Mouse (Mus musculus): ENCODE results near the gene Ccdc194. TPM values are rescaled to one million over a fixed set of nuclear protein-coding genes. Genes with fewer than 3 reads are reported as not detected.
A peak's percentile ranks its signal among the peaks of the same experiment; 100 is the strongest.

Ccdc194 gene
- total and polyA plus RNA-seq, 2 experiments from 2014 or later, result 0.16 to 0.48 TPM

DNA sequence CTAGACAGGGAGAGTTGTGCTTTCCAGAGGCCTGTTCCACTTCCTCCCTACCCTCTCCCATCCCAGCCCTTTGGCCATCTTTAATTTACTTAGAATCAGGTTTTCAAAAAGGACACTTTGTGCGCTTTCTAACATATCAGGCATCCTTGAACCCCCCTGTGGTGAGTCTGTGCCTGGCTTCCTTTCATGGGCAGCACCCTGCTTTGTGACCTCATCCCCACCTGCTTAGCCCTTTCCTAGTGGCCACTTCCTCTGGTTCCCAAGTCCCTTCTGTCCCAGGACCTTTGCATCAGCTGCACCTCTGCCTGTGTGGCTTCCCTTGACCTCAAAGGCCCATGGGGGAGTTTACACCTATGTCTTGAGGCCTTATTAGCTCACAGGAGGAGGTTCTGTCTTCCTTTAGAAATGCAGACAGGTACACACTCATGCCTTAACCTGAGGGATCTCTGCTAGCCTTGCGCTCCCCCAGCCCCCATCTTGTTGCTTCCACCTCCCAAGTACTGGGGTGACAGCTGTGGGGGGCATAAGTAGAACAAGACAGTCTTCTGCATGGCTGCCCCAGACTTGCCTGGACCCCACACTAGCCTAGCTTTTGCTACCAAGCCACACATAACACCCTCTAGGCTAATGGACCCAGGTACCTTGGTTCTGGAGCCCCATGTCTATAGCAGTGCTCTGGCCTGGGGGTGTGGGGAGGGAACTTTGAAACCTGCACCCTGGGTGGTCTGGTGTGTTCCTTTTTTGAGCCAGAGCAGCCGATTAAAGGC, 55.2 kb downstream of the Ccdc194 start:
- Histone ChIP-seq H3K9me3 (ENCODE audit: low read length) (no peaks in the 10 kb centered on the region), H3K36me3 (ENCODE audit: insufficient read depth) (peaks cover 39% of the 10 kb centered on the region), H3K9ac (peak overlapping the region; percentile 77), H3K4me2 (ENCODE audit: low read depth) (peak overlapping the region; percentile 86), H3K4me3 (ENCODE audit: low read depth, low read length) (peak overlapping the region; percentile 75), H3K4me1 (ENCODE audit: insufficient read depth) (peaks cover 15% of the 10 kb centered on the region), H3K27ac (ENCODE audit: low read depth, low read length) (peak overlapping the region; percentile 90), H3K27me3 (ENCODE audit: insufficient read depth, low read length) (no peaks in the 10 kb centered on the region)
- DNase-seq, result no peak
- 78% methylated on average over 3 of the region's 3 CpGs for WGBS
- no peak for TF ChIP-seq CTCF (IDR thresholded peaks at IDR 0.05; ENCODE audit: low read depth)
- no peak for ATAC-seq

Other genes with a start within 250 kb of the Ccdc194 start
- gene Use1, start 158.9 kb downstream of the Ccdc194 start, total RNA-seq (2014; rRNA removed), result 148 and 195 TPM in 2 replicates
- 124 and 140 TPM in 2 replicates for gene Use1, start 158.9 kb downstream of the Ccdc194 start, polyA plus RNA-seq (2015; fragmentation: Nextera tagmentation; extraction: Ambion mirVana)
- 14.3 and 16.2 TPM in 2 replicates for gene Ocel1, start 154.4 kb downstream of the Ccdc194 start, total RNA-seq (2014; rRNA removed)
- gene Ocel1, start 154.4 kb downstream of the Ccdc194 start, polyA plus RNA-seq (2015; fragmentation: Nextera tagmentation; extraction: Ambion mirVana), result 5.2 and 6.6 TPM in 2 replicates
- gene Nr2f6, start 143.8 kb downstream of the Ccdc194 start, total RNA-seq (2014; rRNA removed), result 59.0 and 63.9 TPM in 2 replicates
- 26.0 and 28.9 TPM in 2 replicates for gene Nr2f6, start 143.8 kb downstream of the Ccdc194 start, polyA plus RNA-seq (2015; fragmentation: Nextera tagmentation; extraction: Ambion mirVana)
- 3.5 and 5.6 TPM in 2 replicates for gene Ushbp1, start 129.9 kb downstream of the Ccdc194 start, total RNA-seq (2014; rRNA removed)
- 4.2 and 4.5 TPM in 2 replicates for gene Ushbp1, start 129.9 kb downstream of the Ccdc194 start, polyA plus RNA-seq (2015; fragmentation: Nextera tagmentation; extraction: Ambion mirVana)
- gene Babam1, start 128.8 kb downstream of the Ccdc194 start, total RNA-seq (2014; rRNA removed), result 87.2 and 94.0 TPM in 2 replicates
- gene Babam1, start 128.8 kb downstream of the Ccdc194 start, polyA plus RNA-seq (2015; fragmentation: Nextera tagmentation; extraction: Ambion mirVana), result 98.9 and 107 TPM in 2 replicates
- 0.81 and 2.8 TPM in 2 replicates for gene Ankle1, start 119.7 kb downstream of the Ccdc194 start, total RNA-seq (2014; rRNA removed)
- gene Ankle1, start 119.7 kb downstream of the Ccdc194 start, polyA plus RNA-seq (2015; fragmentation: Nextera tagmentation; extraction: Ambion mirVana), result 0.97 and 2.3 TPM in 2 replicates
- gene Abhd8, start 62.1 kb downstream of the Ccdc194 start, total RNA-seq (2014; rRNA removed), result 187 and 210 TPM in 2 replicates
- 168 and 169 TPM in 2 replicates for gene Abhd8, start 62.1 kb downstream of the Ccdc194 start, polyA plus RNA-seq (2015; fragmentation: Nextera tagmentation; extraction: Ambion mirVana)
- gene Mrpl34, start 60.8 kb downstream of the Ccdc194 start, total RNA-seq (2014; rRNA removed), result 75.0 and 80.5 TPM in 2 replicates
- gene Mrpl34, start 60.8 kb downstream of the Ccdc194 start, polyA plus RNA-seq (2015; fragmentation: Nextera tagmentation; extraction: Ambion mirVana), result 145 and 184 TPM in 2 replicates
- 179 and 184 TPM in 2 replicates for gene Dda1, start 56.5 kb downstream of the Ccdc194 start, total RNA-seq (2014; rRNA removed)
- 274 and 283 TPM in 2 replicates for gene Dda1, start 56.5 kb downstream of the Ccdc194 start, polyA plus RNA-seq (2015; fragmentation: Nextera tagmentation; extraction: Ambion mirVana)
- 76.5 and 82.2 TPM in 2 replicates for gene Ano8, start 39.7 kb downstream of the Ccdc194 start, total RNA-seq (2014; rRNA removed)
- gene Ano8, start 39.7 kb downstream of the Ccdc194 start, polyA plus RNA-seq (2015; fragmentation: Nextera tagmentation; extraction: Ambion mirVana), result 5.9 and 7.7 TPM in 2 replicates
- gene Gtpbp3, start 37.6 kb downstream of the Ccdc194 start, total RNA-seq (2014; rRNA removed), result 23.6 and 33.6 TPM in 2 replicates
- gene Gtpbp3, start 37.6 kb downstream of the Ccdc194 start, polyA plus RNA-seq (2015; fragmentation: Nextera tagmentation; extraction: Ambion mirVana), result 6.9 and 9.4 TPM in 2 replicates
- 2.2 and 4.0 TPM in 2 replicates for gene Plvap, start 14.0 kb downstream of the Ccdc194 start, total RNA-seq (2014; rRNA removed)
- 6.9 and 8.7 TPM in 2 replicates for gene Plvap, start 14.0 kb downstream of the Ccdc194 start, polyA plus RNA-seq (2015; fragmentation: Nextera tagmentation; extraction: Ambion mirVana)
- 10.1 and 17.8 TPM in 2 replicates for gene Bst2, start 11.7 kb upstream of the Ccdc194 start, total RNA-seq (2014; rRNA removed)
- 19.3 and 21.0 TPM in 2 replicates for gene Bst2, start 11.7 kb upstream of the Ccdc194 start, polyA plus RNA-seq (2015; fragmentation: Nextera tagmentation; extraction: Ambion mirVana)
- gene Mvb12a, start 17.2 kb upstream of the Ccdc194 start, total RNA-seq (2014; rRNA removed), result 70.5 and 81.7 TPM in 2 replicates
- gene Mvb12a, start 17.2 kb upstream of the Ccdc194 start, polyA plus RNA-seq (2015; fragmentation: Nextera tagmentation; extraction: Ambion mirVana), result 73.4 and 87.4 TPM in 2 replicates
- 0.08 TPM in 1 of 2 replicates, not detected in the other for gene Tmem221, start 33.2 kb upstream of the Ccdc194 start, total RNA-seq (2014; rRNA removed)
- gene Tmem221, start 33.2 kb upstream of the Ccdc194 start, polyA plus RNA-seq (2015; fragmentation: Nextera tagmentation; extraction: Ambion mirVana), result 0.16 and 0.18 TPM in 2 replicates
- gene Nxnl1, start 40.9 kb upstream of the Ccdc194 start, total RNA-seq (2014; rRNA removed), result 0.08 TPM in 1 of 2 replicates, not detected in the other
- gene Nxnl1, start 40.9 kb upstream of the Ccdc194 start, polyA plus RNA-seq (2015; fragmentation: Nextera tagmentation; extraction: Ambion mirVana), result not detected in 2 replicates
- 106 and 133 TPM in 2 replicates for gene Slc27a1, start 43.2 kb upstream of the Ccdc194 start, total RNA-seq (2014; rRNA removed)
- gene Slc27a1, start 43.2 kb upstream of the Ccdc194 start, polyA plus RNA-seq (2015; fragmentation: Nextera tagmentation; extraction: Ambion mirVana), result 74.8 and 102 TPM in 2 replicates
- 248 and 264 TPM in 2 replicates for gene Pgls, start 66.5 kb upstream of the Ccdc194 start, total RNA-seq (2014; rRNA removed)
- 262 and 318 TPM in 2 replicates for gene Pgls, start 66.5 kb upstream of the Ccdc194 start, polyA plus RNA-seq (2015; fragmentation: Nextera tagmentation; extraction: Ambion mirVana)
- 3.4 and 11.1 TPM in 2 replicates for gene Fam129c, start 71.9 kb upstream of the Ccdc194 start, total RNA-seq (2014; rRNA removed)
- 2.0 and 2.8 TPM in 2 replicates for gene Fam129c, start 71.9 kb upstream of the Ccdc194 start, polyA plus RNA-seq (2015; fragmentation: Nextera tagmentation; extraction: Ambion mirVana)
- gene Colgalt1, start 85.3 kb upstream of the Ccdc194 start, total RNA-seq (2014; rRNA removed), result 84.3 and 85.6 TPM in 2 replicates
- 58.4 and 59.6 TPM in 2 replicates for gene Colgalt1, start 85.3 kb upstream of the Ccdc194 start, polyA plus RNA-seq (2015; fragmentation: Nextera tagmentation; extraction: Ambion mirVana)
- 84.8 and 89.2 TPM in 2 replicates for gene Unc13a, start 146.0 kb upstream of the Ccdc194 start, total RNA-seq (2014; rRNA removed)
- 14.2 and 18.8 TPM in 2 replicates for gene Unc13a, start 146.0 kb upstream of the Ccdc194 start, polyA plus RNA-seq (2015; fragmentation: Nextera tagmentation; extraction: Ambion mirVana)
- gene Jak3, start 150.6 kb upstream of the Ccdc194 start, total RNA-seq (2014; rRNA removed), result 5.2 and 7.3 TPM in 2 replicates
- gene Jak3, start 150.6 kb upstream of the Ccdc194 start, polyA plus RNA-seq (2015; fragmentation: Nextera tagmentation; extraction: Ambion mirVana), result 2.8 and 4.4 TPM in 2 replicates
- 1.6 and 1.8 TPM in 2 replicates for gene Insl3, start 163.5 kb upstream of the Ccdc194 start, total RNA-seq (2014; rRNA removed)
- 0.36 and 1.4 TPM in 2 replicates for gene Insl3, start 163.5 kb upstream of the Ccdc194 start, polyA plus RNA-seq (2015; fragmentation: Nextera tagmentation; extraction: Ambion mirVana)
- 0.24 and 0.92 TPM in 2 replicates for gene B3gnt3, start 176.1 kb upstream of the Ccdc194 start, total RNA-seq (2014; rRNA removed)
- 0.44 and 0.49 TPM in 2 replicates for gene B3gnt3, start 176.1 kb upstream of the Ccdc194 start, polyA plus RNA-seq (2015; fragmentation: Nextera tagmentation; extraction: Ambion mirVana)
- gene Fcho1, start 200.0 kb upstream of the Ccdc194 start, total RNA-seq (2014; rRNA removed), result 97.2 and 101 TPM in 2 replicates
- gene Fcho1, start 200.0 kb upstream of the Ccdc194 start, polyA plus RNA-seq (2015; fragmentation: Nextera tagmentation; extraction: Ambion mirVana), result 62.4 and 68.7 TPM in 2 replicates

Measured in forebrain, postnatal 0 days (tissue).